Mouse (Mus musculus): Measurements from ENCODE around the gene Fbxo44.

GRCm38 (mm10) chr4:148192707-148193245 is 32.5 kb upstream of the Fbxo44 start:
- TF ChIP-seq CEBPB (IDR thresholded peaks at IDR 0.05; ENCODE audit: insufficient read depth, poor library complexity, severe bottlenecking) (no peak), POLR2A (IDR thresholded peaks at IDR 0.05; ENCODE audit: insufficient read length, low read depth) (no peak), POLR2AphosphoS2 (IDR thresholded peaks at IDR 0.05; ENCODE audit: insufficient read length, low read depth) (no peak), TCF3 (IDR thresholded peaks at IDR 0.05; ENCODE audit: insufficient read length, low read depth) (no peak), MAX (IDR thresholded peaks at IDR 0.05; ENCODE audit: low read depth) (no peak), USF1 (IDR thresholded peaks at IDR 0.05; ENCODE audit: low read depth) (no peak), E2F4 (IDR thresholded peaks at IDR 0.05; ENCODE audit: insufficient read depth) (no peak), REST (IDR thresholded peaks at IDR 0.05; ENCODE audit: insufficient read depth, insufficient read length) (no peak), TCF12 (IDR thresholded peaks at IDR 0.05; ENCODE audit: insufficient read depth, poor library complexity, severe bottlenecking) (no peak), MYOG (IDR thresholded peaks at IDR 0.05; ENCODE audit: control insufficient read depth in 1 of 3, insufficient read depth in 1 of 3, insufficient read length in 2 of 3, low read depth in 2 of 3) (no peak)

Measured in myocyte (in vitro differentiated cells).